Mouse (Mus musculus) 3T3-L1 (cell line): ENCODE results near the gene Tcf25.
"Not testable (repeated sequence)": the region's sequence is repeated elsewhere in the genome, so short reads cannot be mapped to it uniquely, and the experiment has no call there.

Experiments
- DNase-seq: peaks from one replicate; pipeline ENCODE4 v3.0.0-alpha.2; 2015; ENCODE audit warnings: low read depth, low spot score

Tcf25 gene

GRCm38 (mm10) chr8:123410049-123410587 is 36.6 kb downstream of the Tcf25 start:
- peak; percentile 86 for DNase-seq

- no peak for DNase-seq
Measured at GRCm38 (mm10) chr8:123410788-123411187, 37.2 kb downstream of the Tcf25 start.

GRCm38 (mm10) chr8:123411246-123411645 is 37.7 kb downstream of the Tcf25 start, which contains the start of gene Tubb3:
Gene Tubb3, plus strand, starts transcription at chr8:123411424.
- no peak for DNase-seq

GRCm38 (mm10) chr8:123411781-123412327 is 38.3 kb downstream of the Tcf25 start:
- DNase-seq, result no peak

- DNase-seq, result no peak
Measured at GRCm38 (mm10) chr8:123412560-123413170, 39.1 kb downstream of the Tcf25 start.

- no peak for DNase-seq
Measured at GRCm38 (mm10) chr8:123414255-123414654, 40.7 kb downstream of the Tcf25 start.

DNA sequence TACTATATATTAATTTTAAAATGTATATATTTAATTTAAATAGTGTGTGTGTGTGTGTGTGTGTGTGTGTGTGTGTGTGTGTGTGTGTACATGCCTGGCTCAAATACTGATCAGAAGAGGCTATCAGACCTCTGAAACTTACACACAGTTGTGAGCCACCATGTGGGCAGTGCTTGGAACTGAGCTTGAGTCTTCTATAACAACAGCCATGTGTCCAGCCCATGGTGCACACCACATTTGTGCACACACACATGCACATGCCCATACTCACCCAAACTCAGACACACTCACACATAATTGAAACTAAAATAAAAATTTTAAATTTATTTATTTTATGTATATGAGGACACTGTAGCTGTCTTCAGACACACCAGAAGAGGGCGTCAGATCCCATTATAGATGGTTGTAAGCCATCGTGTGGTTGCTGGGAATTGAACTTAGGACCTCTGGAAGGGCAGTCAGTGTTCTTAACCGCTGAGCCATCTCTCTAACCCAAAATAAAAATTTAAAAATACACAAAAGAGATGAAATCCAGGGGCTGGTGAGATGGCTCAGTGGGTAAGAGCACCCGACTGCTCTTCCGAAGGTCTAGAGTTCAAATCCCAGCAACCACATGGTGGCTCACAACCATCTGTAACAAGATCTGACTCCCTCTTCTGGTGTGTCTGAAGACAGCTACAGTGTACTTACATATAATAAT is 41.6 kb downstream of the Tcf25 start:
- DNase-seq, result not testable (repeated sequence)

DNA sequence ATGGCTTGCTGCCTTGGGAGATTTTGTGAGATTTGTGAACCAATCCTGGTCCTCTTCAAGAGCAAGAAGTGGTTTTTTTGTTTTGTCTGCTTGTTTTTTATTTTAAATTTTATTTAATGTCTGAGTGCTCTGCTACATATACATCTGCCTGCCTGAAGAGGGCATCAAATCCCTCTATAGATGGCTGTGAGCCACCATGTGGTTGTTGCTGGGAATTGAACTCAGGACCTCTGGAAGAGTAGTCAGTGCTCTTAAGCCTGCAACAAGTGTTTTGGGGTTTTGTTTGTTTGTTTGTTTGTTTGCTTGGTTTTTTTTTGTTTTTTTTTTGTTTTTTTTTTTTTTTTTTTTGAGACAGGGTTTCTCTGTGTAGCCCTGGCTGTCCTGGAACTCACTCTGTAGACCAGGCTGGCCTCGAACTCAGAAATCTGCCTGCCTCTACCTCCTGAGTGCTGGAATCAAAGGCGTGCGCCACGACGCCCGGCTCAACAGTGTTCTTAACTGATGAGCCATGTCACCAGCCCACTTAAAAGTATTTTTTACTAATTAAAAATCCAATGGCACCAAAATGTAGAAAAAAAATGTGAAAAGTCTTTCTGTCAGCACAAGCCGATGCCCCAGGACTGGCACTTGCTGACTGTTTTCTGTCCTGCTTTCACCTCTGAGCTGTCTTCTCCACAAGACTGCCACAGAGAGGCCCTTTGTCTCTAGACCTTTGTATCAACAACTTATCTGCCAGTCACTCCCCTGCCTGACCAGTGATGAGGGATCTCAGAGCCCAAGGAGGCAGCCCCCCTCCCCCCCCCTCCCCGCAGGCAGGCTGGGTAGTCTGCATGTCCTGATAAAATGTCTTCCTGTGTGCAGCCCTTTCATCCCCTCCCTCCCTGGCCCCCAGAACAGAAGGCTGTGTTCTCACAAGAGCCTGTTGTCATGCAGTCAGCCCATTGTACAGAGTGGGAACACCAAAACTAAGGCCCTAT is 42.7 kb downstream of the Tcf25 start:
- DNase-seq, result peak; percentile 58

GRCm38 (mm10) chr8:123416944-123417555 is 43.5 kb downstream of the Tcf25 start:
- DNase-seq, result no peak

DNA sequence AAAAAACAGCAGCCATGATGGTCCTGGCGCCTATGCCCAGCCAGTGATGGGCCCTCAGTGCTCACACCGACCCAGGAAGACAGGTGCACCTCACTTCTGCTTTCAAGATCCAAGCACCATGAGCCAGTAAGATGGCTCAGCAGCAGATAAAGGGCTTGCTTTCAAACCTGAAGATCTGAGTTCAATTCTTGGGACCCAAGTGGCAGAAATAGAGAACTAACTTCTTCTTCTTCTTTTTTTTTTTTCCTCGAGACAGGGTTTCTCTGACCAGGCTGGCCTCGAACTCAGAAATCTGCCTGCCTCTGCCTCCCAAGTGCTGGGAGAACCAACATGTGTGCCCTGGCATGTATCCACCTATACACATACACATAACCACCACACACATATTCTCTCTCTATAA is 46.2 kb downstream of the Tcf25 start:
- no peak for DNase-seq

DNA sequence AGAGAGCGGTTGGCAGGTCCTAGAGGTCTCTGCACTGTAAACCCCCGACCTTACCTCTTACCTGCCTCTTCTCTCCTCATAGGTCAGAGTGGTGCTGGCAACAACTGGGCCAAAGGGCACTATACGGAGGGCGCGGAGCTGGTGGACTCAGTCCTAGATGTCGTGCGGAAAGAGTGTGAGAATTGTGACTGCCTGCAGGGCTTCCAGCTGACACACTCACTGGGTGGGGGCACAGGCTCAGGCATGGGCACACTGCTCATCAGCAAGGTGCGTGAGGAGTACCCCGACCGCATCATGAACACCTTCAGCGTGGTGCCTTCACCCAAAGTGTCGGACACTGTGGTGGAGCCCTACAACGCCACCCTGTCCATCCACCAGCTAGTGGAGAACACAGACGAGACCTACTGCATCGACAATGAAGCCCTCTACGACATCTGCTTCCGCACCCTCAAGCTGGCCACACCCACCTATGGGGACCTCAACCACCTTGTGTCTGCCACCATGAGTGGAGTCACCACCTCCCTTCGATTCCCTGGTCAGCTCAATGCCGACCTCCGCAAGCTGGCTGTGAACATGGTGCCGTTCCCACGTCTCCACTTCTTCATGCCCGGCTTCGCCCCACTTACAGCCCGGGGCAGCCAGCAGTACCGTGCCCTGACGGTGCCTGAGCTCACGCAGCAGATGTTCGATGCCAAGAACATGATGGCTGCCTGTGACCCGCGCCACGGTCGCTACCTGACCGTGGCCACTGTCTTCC is 47.1 kb downstream of the Tcf25 start:
- no peak for DNase-seq

DNA sequence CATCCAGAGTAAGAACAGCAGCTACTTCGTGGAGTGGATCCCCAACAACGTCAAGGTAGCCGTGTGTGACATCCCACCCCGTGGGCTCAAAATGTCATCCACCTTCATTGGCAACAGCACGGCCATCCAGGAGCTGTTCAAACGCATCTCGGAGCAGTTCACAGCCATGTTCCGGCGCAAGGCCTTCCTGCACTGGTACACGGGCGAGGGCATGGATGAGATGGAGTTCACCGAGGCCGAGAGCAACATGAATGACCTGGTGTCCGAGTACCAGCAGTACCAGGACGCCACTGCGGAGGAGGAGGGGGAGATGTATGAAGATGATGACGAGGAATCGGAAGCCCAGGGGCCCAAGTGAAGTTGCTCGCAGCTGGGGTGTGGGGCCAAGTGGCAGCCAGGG is 47.8 kb downstream of the Tcf25 start:
- no peak for DNase-seq

DNA sequence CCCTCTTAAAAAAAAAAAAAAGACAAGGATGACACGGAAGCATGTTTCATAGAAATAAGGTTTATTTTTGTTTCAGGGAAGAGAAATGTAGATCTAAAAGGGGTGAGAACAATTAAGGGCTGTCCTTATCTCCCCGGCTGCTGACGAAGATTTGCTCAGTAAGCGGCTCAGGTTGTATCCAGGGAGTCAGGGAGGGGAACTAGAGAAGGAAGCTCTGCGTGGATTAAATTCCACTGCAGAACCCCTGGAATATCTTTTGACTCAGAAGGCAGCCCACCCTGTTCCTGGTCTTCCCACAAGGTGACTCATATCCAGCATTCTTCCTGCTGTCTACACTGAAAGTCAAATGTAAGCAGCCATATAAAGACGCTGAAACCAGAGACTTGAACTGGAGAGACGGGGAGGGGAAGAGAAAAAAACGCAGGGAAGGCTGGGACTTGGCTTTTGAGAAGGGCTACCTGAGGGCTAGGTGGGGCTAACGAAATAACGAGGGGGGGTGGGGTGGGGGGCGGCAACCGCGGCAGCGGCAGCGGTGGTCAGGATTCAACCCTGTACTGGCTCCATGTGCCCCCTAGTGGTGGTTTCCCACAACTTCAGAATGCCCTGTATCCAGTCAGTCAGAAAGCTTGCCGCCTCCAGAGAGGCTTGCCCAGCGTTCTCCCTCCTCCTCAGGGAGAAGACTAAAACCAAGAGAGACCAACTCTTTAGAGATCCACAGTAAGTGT is 48.7 kb downstream of the Tcf25 start:
- peak; percentile 78 for DNase-seq

DNA sequence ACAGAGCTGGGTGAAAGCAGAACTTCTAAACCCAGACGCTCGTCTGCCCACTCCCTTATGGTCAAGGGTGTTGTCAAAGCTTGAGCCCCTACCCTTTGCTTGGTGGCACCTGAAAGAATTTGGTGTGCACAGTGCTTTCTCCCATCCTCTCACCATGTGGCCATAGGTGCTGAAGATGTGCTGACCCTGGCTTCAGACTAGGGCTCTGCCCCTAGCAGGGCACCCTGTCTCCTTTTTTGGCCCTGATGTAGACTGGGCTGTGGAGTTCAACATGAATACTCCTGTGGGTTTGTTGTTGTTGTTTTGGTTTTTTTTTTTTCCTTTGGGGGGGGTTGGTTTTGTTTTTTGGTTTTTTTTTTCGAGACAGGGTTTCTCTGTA is 49.2 kb downstream of the Tcf25 start:
- DNase-seq, result no peak

- DNase-seq, result no peak
Measured at GRCm38 (mm10) chr8:123423441-123423840, 49.9 kb downstream of the Tcf25 start, which contains the start of gene Def8. Gene Def8, plus strand, starts transcription at chr8:123423527.

DNA sequence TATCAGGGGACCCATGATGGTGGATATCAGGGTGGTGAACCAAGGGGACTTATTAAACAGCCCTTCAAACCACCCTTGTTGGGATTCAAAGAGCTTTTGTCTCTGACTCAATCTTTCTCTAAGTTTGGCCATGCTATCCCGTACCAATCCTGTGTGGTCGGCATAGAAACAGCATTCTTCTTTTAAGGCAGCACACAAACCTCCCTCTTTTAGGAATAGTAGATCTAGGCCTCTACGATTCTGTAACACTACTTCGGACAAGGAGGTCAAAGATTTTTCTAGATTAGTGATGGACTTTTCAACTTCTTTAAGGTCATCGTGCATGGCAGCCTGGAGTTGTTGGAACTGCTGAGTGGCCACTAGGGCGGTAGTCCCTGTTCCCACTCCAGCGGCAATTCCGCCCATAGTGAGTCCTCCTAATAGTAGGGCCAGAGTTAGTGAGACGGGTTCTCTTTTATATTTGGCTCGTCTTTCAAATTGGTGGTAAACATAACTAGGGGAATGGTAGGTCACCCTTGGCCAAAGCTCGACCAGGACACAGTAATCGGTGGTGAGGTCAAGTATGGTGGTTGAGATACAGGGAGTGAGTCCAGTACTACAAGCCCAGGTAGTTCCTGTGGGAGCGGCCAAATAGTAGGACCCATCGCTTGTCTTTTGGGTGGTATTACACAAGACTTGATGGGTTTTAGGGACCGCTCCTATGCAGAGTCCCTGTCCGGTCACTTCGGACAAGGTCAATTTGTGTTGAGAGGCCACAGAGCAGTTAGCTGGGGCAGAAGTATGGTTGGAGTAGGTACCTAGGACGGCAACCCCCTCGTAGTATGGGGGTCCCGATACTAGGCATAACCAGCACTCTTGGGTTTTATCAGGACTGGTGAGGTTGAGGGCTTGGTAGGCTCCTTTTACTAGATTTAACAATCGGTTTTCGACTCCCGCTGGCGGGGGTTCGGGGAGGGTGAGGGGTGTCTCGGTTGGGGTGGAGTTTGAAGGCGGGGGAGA is 53.3 kb downstream of the Tcf25 start:
- DNase-seq, result no peak

- no peak for DNase-seq
Measured at GRCm38 (mm10) chr8:123427639-123428275, 54.2 kb downstream of the Tcf25 start.

DNA sequence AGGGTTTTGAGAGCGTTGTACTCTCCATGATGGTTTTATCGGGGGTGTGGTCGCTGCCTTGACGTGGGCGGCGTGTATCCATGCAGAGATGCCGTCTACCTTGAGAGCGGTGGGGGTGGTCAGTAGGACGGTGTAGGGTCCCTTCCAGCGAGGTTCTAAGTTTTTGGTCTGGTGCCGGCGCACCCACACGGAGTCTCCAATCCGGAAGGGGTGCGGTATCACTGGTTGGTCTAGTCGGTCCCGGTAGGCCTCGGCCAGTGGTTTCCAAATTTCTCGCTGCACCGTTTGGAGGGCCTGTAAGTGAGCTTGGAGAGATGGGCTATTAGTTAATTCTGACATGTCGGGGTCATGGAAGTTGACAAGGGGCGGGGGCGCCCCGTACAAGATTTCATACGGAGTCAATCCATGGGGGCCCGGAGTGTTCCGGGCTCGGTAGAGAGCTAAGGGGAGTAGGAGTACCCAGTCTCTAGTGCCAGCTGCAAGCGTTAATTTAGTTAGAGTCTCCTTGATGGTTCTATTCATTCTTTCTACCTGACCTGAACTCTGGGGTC is 54.9 kb downstream of the Tcf25 start:
- no peak for DNase-seq
